Mouse (Mus musculus): ENCODE data around the gene Tpgs1.

GRCm38 (mm10) chr10:79707162-79707561 is 38.0 kb downstream of the Tpgs1 start:
- no peak for TF ChIP-seq CTCF (conservative IDR thresholded peaks at IDR 0.05; ENCODE audit: low read length)
- TF ChIP-seq POU5F1 (IDR thresholded peaks at IDR 0.05; ENCODE audit: borderline replicate concordance, low read length): no peak
- TF ChIP-seq NANOG (IDR thresholded peaks at IDR 0.05; ENCODE audit: borderline replicate concordance, low read length): no peak
